In genomic region chr19:41515549-41515948, GRCm38 (mm10) we compare ENCODE assay signal across 21 mouse cellular contexts.
"Had no signal": no experiment of that assay in that cellular context is flagged by ENCODE, and none has a peak within 500 bp of the region (broad histone marks: within the 10 kb centered on the region; RNA-seq: fewer than 3 reads in every experiment).

No protein-coding gene starts in this region.

- H3K9ac ChIP-seq: intestine, embryonic 15.5 days; limb, embryonic 13.5 days; lung, embryonic 15.5 days; neural tube, embryonic 13.5 days; stomach, embryonic 15.5 days had no signal

- ATAC-seq: intestine, embryonic 15.5 days; midbrain, embryonic 16.5 days had no signal

- H3K36me3 ChIP-seq: intestine, embryonic 15.5 days; limb, embryonic 10.5 days; limb, embryonic 13.5 days; lung, embryonic 15.5 days; midbrain, embryonic 10.5 days; neural tube, embryonic 13.5 days; stomach, embryonic 15.5 days had no signal

- H3K4me1 ChIP-seq: intestine, embryonic 15.5 days; limb, embryonic 10.5 days; limb, embryonic 13.5 days; lung, embryonic 15.5 days; midbrain, embryonic 10.5 days had no signal

- H3K9me3 ChIP-seq: intestine, embryonic 15.5 days; limb, embryonic 10.5 days; limb, embryonic 13.5 days; lung, embryonic 15.5 days; megakaryocyte, embryonic 14.5 days; midbrain, embryonic 10.5 days; neural tube, embryonic 13.5 days; stomach, embryonic 15.5 days had no signal

- H3K27ac ChIP-seq: intestine, embryonic 15.5 days; limb, embryonic 10.5 days; limb, embryonic 13.5 days; lung, embryonic 15.5 days; midbrain, embryonic 10.5 days; neural tube, embryonic 13.5 days; stomach, embryonic 15.5 days had no signal

- H3K27me3 ChIP-seq: intestine, embryonic 15.5 days; limb, embryonic 13.5 days; lung, embryonic 15.5 days; megakaryocyte, embryonic 14.5 days; neural tube, embryonic 13.5 days; stomach, embryonic 15.5 days had no signal

- DNase-seq: kidney, adult 18-20 months; kidney, adult 9 months; kidney, postnatal 14 days; kidney, postnatal 4 days; layer of hippocampus, adult 9-11 months; lung, postnatal 10 days; lung, postnatal 36 days; retina, postnatal 1 day; right cerebral cortex, postnatal 25 days; spleen, adult 18-20 months; thymus, postnatal 25 days had no signal

- H3K4me2 ChIP-seq: intestine, embryonic 15.5 days; limb, embryonic 13.5 days; lung, embryonic 15.5 days; neural tube, embryonic 13.5 days; stomach, embryonic 15.5 days had no signal

- H3K4me3 ChIP-seq: intestine, embryonic 15.5 days; limb, embryonic 10.5 days; limb, embryonic 13.5 days; lung, embryonic 15.5 days; megakaryocyte, embryonic 14.5 days; midbrain, embryonic 10.5 days; myocyte; neural tube, embryonic 13.5 days; stomach, embryonic 15.5 days had no signal
